Comparison of ENCODE assay signal across 12 mouse cellular contexts in genomic region chr14:71894811-71895210, GRCm38 (mm10).
"Had no signal": no experiment of that assay in that cellular context is flagged by ENCODE, and none has a peak within 500 bp of the region (broad histone marks: within the 10 kb centered on the region; RNA-seq: fewer than 3 reads in every experiment).

No protein-coding gene starts in this region.

- ATAC-seq: inflammation-experienced regulatory T-cells, adult 6 months; liver, embryonic 12.5 days had no signal

- DNase-seq: kidney, adult 11 months; kidney, adult 9 months; kidney, postnatal 36 days; lung, embryonic 14.5 days; lung, postnatal 10 days; lung, postnatal 4 days; midbrain, embryonic 14.5 days; spleen, adult 18-20 months; thymus, adult 2 months; thymus, postnatal 25 days had no signal
